Mouse (Mus musculus) neural tube, embryonic 15.5 days (tissue): ENCODE data around the gene Shisal2a. TPM values are rescaled to one million over a fixed set of nuclear protein-coding genes. Genes with fewer than 3 reads are reported as not detected.

Source experiments
- ATAC-seq: fragments of 200-750 bp; cut with Nextera tagmentation; 2 replicates; pipeline ENCODE4 v1.8.0; 2017; ENCODE audit warnings: mild to moderate bottlenecking, moderate TSS enrichment, moderate library complexity; ENCODE audit not compliant: low FRiP score
- H3K27ac ChIP-seq: fragments of 300-500 bp; sonication (generic); replicated peaks from 2 replicates; pipeline ENCODE4 v1.5.1; 2015; ENCODE audit warnings: mild to moderate bottlenecking, inconsistent platforms
- H3K27me3 ChIP-seq: fragments of 300-500 bp; sonication (generic); replicated peaks from 2 replicates; pipeline ENCODE4 v1.6.1; 2015; ENCODE audit warnings: inconsistent platforms
- H3K36me3 ChIP-seq: fragments of 300-500 bp; sonication (generic); 2 replicates; pipeline ENCODE4 v1.6.1; 2015; ENCODE audit warnings: inconsistent platforms
- H3K4me1 ChIP-seq: fragments of 300-500 bp; sonication (generic); 2 replicates; pipeline ENCODE4 v1.6.1; 2015; ENCODE audit warnings: inconsistent platforms
- H3K4me2 ChIP-seq: fragments of 300-500 bp; sonication (generic); 2 replicates; pipeline ENCODE4 v1.6.1; 2015; ENCODE audit warnings: inconsistent platforms, mild to moderate bottlenecking, moderate library complexity
- H3K4me3 ChIP-seq: fragments of 300-500 bp; sonication (generic); replicated peaks from 2 replicates; pipeline ENCODE4 v1.5.1; 2015; ENCODE audit warnings: mild to moderate bottlenecking, inconsistent platforms
- H3K9ac ChIP-seq: fragments of 300-500 bp; sonication (generic); replicated peaks from 2 replicates; pipeline ENCODE4 v1.6.1; 2015; ENCODE audit warnings: mild to moderate bottlenecking, inconsistent platforms
- H3K9me3 ChIP-seq: fragments of 300-500 bp; sonication (generic); replicated peaks from 2 replicates; pipeline ENCODE4 v1.6.1; 2016; ENCODE audit warnings: inconsistent platforms
- WGBS: fragments of 180-500 bp; shearing (Covaris S2); methylation state at CpG from one replicate; pipeline ENCODE4 v1.1.7; 2015; ENCODE audit warnings: mixed read lengths; 5-methylcytosine and 5-hydroxymethylcytosine counted together
- polyA plus RNA-seq: library from polyadenylated mRNA; unstranded; fragments of >200 nt; fragmentation: Nextera tagmentation; extraction: Ambion mirVana; gene quantifications from 2 replicates; pipeline ENCODE4 v1.2.1, GENCODE M21; 2015

Shisal2a gene
- polyA plus RNA-seq, 1 experiment from 2014 or later: 6.3 TPM

GRCm38 (mm10) chr4:108403861-108404635 lies 20.9 kb upstream of the Shisal2a start:
- H3K4me3 ChIP-seq: no peak overlapping the region
- peaks cover 8% of the 10 kb centered on the region; the same call in 1 of the 2 replicates for H3K36me3 ChIP-seq
- no peak overlapping the region for H3K27ac ChIP-seq
- no peaks in the 10 kb centered on the region for H3K27me3 ChIP-seq
- no peak overlapping the region for H3K4me2 ChIP-seq
- H3K9me3 ChIP-seq: no peaks in the 10 kb centered on the region
- 87% methylated on average over 8 of the region's 8 CpGs for WGBS
- no peak for ATAC-seq
- no peak overlapping the region for H3K9ac ChIP-seq
- peaks cover 19% of the 10 kb centered on the region for H3K4me1 ChIP-seq

GRCm38 (mm10) chr4:108400395-108400794 lies 17.2 kb upstream of the Shisal2a start:
- no peak for ATAC-seq
- H3K9me3 ChIP-seq: no peaks in the 10 kb centered on the region
- WGBS: 87% methylated on average over 10 of the region's 10 CpGs
- H3K4me2 ChIP-seq: no peak overlapping the region
- no peaks in the 10 kb centered on the region for H3K4me1 ChIP-seq
- H3K4me3 ChIP-seq: no peak overlapping the region
- H3K27me3 ChIP-seq: no peaks in the 10 kb centered on the region
- no peak overlapping the region for H3K27ac ChIP-seq
- H3K36me3 ChIP-seq: peaks cover 8% of the 10 kb centered on the region; the same call in 1 of the 2 replicates
- H3K9ac ChIP-seq: no peak overlapping the region

- H3K9ac ChIP-seq: no peak overlapping the region
- H3K4me3 ChIP-seq: no peak overlapping the region
Observed at GRCm38 (mm10) chr4:108394236-108394635, 11.1 kb upstream of the Shisal2a start.

GRCm38 (mm10) chr4:108392558-108392957 lies 9.4 kb upstream of the Shisal2a start:
- H3K4me2 ChIP-seq: no peak overlapping the region
- H3K27me3 ChIP-seq: no peaks in the 10 kb centered on the region
- no peak overlapping the region for H3K4me3 ChIP-seq
- H3K9ac ChIP-seq: no peak overlapping the region
- H3K36me3 ChIP-seq: no peaks in the 10 kb centered on the region
- WGBS: 84% methylated on average over 2 of the region's 2 CpGs
- no peak overlapping the region for H3K27ac ChIP-seq
- no peaks in the 10 kb centered on the region for H3K9me3 ChIP-seq
- no peak for ATAC-seq
- peaks cover 8% of the 10 kb centered on the region for H3K4me1 ChIP-seq

More at GRCm38 (mm10) chr4:108394236-108394635, 11.1 kb upstream of the Shisal2a start:
- Histone ChIP-seq H3K27ac (no peak overlapping the region), H3K4me2 (no peak overlapping the region), H3K4me1 (no peaks in the 10 kb centered on the region), H3K27me3 (no peaks in the 10 kb centered on the region), H3K36me3 (no peaks in the 10 kb centered on the region), H3K9me3 (no peaks in the 10 kb centered on the region)
- no peak for ATAC-seq

GRCm38 (mm10) chr4:108391124-108391523 lies 8.0 kb upstream of the Shisal2a start:
- no peak overlapping the region for H3K27ac ChIP-seq
- peaks cover 16% of the 10 kb centered on the region for H3K4me1 ChIP-seq
- no peak overlapping the region for H3K4me2 ChIP-seq
- no peaks in the 10 kb centered on the region for H3K27me3 ChIP-seq
- no peak overlapping the region for H3K4me3 ChIP-seq
- H3K36me3 ChIP-seq: no peaks in the 10 kb centered on the region
- ATAC-seq: no peak
- no peak overlapping the region for H3K9ac ChIP-seq
- no peaks in the 10 kb centered on the region for H3K9me3 ChIP-seq
- WGBS: 82% methylated on average over 5 of the region's 5 CpGs

- no peak for ATAC-seq
- Histone ChIP-seq H3K4me2 (no peak overlapping the region), H3K4me3 (no peak overlapping the region), H3K27ac (no peak overlapping the region), H3K36me3 (no peaks in the 10 kb centered on the region), H3K9ac (no peak overlapping the region), H3K9me3 (no peaks in the 10 kb centered on the region), H3K27me3 (peaks cover 11% of the 10 kb centered on the region), H3K4me1 (peaks cover 16% of the 10 kb centered on the region)
- WGBS: 46% methylated on average over 3 of the region's 3 CpGs
Observed at GRCm38 (mm10) chr4:108388741-108389140, 5.6 kb upstream of the Shisal2a start.

GRCm38 (mm10) chr4:108387681-108388253 lies 4.6 kb upstream of the Shisal2a start:
- 4% methylated on average over 18 of the region's 18 CpGs for WGBS
- Histone ChIP-seq H3K9me3 (no peaks in the 10 kb centered on the region), H3K4me1 (peaks cover 23% of the 10 kb centered on the region), H3K9ac (peak overlapping the region; percentile 51), H3K4me3 (peak overlapping the region; percentile 39), H3K4me2 (peak overlapping the region; percentile 75), H3K36me3 (no peaks in the 10 kb centered on the region), H3K27ac (peak overlapping the region; percentile 78), H3K27me3 (peaks cover 11% of the 10 kb centered on the region)
- ATAC-seq: peak; percentile 62

- WGBS: 38% methylated on average over 4 of the region's 4 CpGs
- ATAC-seq: peak; percentile 30; the same call in 1 of the 2 replicates
- Histone ChIP-seq H3K4me2 (peak overlapping the region; percentile 75), H3K4me1 (peaks cover 23% of the 10 kb centered on the region), H3K4me3 (peak overlapping the region; percentile 39; the same call in 1 of the 2 replicates), H3K27me3 (peaks cover 15% of the 10 kb centered on the region), H3K36me3 (no peaks in the 10 kb centered on the region), H3K27ac (peak overlapping the region; percentile 78; the same call in 1 of the 2 replicates), H3K9me3 (no peaks in the 10 kb centered on the region), H3K9ac (no peak overlapping the region)
Observed at GRCm38 (mm10) chr4:108387106-108387505, 4.0 kb upstream of the Shisal2a start.

GRCm38 (mm10) chr4:108386087-108386486 lies 2.9 kb upstream of the Shisal2a start:
- no peak overlapping the region for H3K27ac ChIP-seq
- peaks cover 23% of the 10 kb centered on the region for H3K4me1 ChIP-seq
- H3K4me2 ChIP-seq: no peak overlapping the region
- no peak for ATAC-seq
- WGBS: 32% methylated on average over 1 of the region's 1 CpGs
- H3K9ac ChIP-seq: no peak overlapping the region
- no peaks in the 10 kb centered on the region for H3K36me3 ChIP-seq
- peaks cover 15% of the 10 kb centered on the region for H3K27me3 ChIP-seq
- no peaks in the 10 kb centered on the region for H3K9me3 ChIP-seq
- no peak overlapping the region for H3K4me3 ChIP-seq

GRCm38 (mm10) chr4:108380146-108380545 lies 3.0 kb downstream of the Shisal2a start:
- Histone ChIP-seq H3K27ac (no peak overlapping the region), H3K9me3 (no peaks in the 10 kb centered on the region), H3K4me1 (peaks cover 7% of the 10 kb centered on the region), H3K36me3 (no peaks in the 10 kb centered on the region), H3K4me2 (no peak overlapping the region), H3K27me3 (peaks cover 15% of the 10 kb centered on the region), H3K9ac (no peak overlapping the region), H3K4me3 (no peak overlapping the region)
- no peak for ATAC-seq
- WGBS: 28% methylated on average over 1 of the region's 1 CpGs

GRCm38 (mm10) chr4:108379476-108379875 lies 3.7 kb downstream of the Shisal2a start:
- no peak overlapping the region for H3K4me3 ChIP-seq
- no peak overlapping the region for H3K27ac ChIP-seq
- H3K4me2 ChIP-seq: no peak overlapping the region
- no peaks in the 10 kb centered on the region for H3K9me3 ChIP-seq
- ATAC-seq: no peak
- peaks cover 7% of the 10 kb centered on the region for H3K4me1 ChIP-seq
- WGBS: 85% methylated on average over 3 of the region's 3 CpGs
- H3K9ac ChIP-seq: no peak overlapping the region
- peaks cover 12% of the 10 kb centered on the region for H3K27me3 ChIP-seq
- H3K36me3 ChIP-seq: no peaks in the 10 kb centered on the region

- no peaks in the 10 kb centered on the region for H3K9me3 ChIP-seq
- H3K9ac ChIP-seq: no peak overlapping the region
- H3K36me3 ChIP-seq: no peaks in the 10 kb centered on the region
- ATAC-seq: no peak
- H3K4me2 ChIP-seq: no peak overlapping the region
- 78% methylated on average over 3 of the region's 3 CpGs for WGBS
- no peak overlapping the region for H3K27ac ChIP-seq
- H3K4me3 ChIP-seq: no peak overlapping the region
- H3K27me3 ChIP-seq: no peaks in the 10 kb centered on the region
- no peaks in the 10 kb centered on the region for H3K4me1 ChIP-seq
Observed at GRCm38 (mm10) chr4:108372166-108372565, 11.0 kb downstream of the Shisal2a start.
